Mouse (Mus musculus) G1E-ER4 (cell line): ENCODE data around the gene Epha1. TPM values are rescaled to one million over a fixed set of nuclear protein-coding genes. Genes with fewer than 3 reads are reported as not detected.

Experiments
- GATA1 ChIP-seq: IDR thresholded peaks from one replicate; pipeline ENCODE4 v1.8.0; 2012; ENCODE audit warnings: low read length, inconsistent platforms
- polyA plus RNA-seq: library from polyadenylated mRNA; stranded (reverse); fragments of >175 nt; gene quantifications from 2 replicates; pipeline ENCODE4 v1.2.3, GENCODE M21; 2012

The Epha1 gene
- not detected in 2 replicates for polyA plus RNA-seq

GRCm38 (mm10) chr6:42372816-42373547 is at the start of gene Epha1:
Gene Epha1 (minus strand): TSS chr6:42373268.
- no peak for TF ChIP-seq GATA1

GRCm38 (mm10) chr6:42421439-42421838 is 48.4 kb upstream of the Epha1 start:
- TF ChIP-seq GATA1, result no peak

GRCm38 (mm10) chr6:42419443-42419842 is 46.4 kb upstream of the Epha1 start:
- no peak for TF ChIP-seq GATA1

GRCm38 (mm10) chr6:42405134-42405533 is 32.1 kb upstream of the Epha1 start, which contains the start of gene Tas2r135:
Gene Tas2r135 (plus strand): TSS chr6:42405434.
- TF ChIP-seq GATA1, result no peak

- TF ChIP-seq GATA1, result no peak
Observed at GRCm38 (mm10) chr6:42399938-42400337, 26.9 kb upstream of the Epha1 start, which contains the start of gene Tas2r143. Gene Tas2r143 (plus strand): TSS chr6:42400238.

GRCm38 (mm10) chr6:42398998-42399397 is 25.9 kb upstream of the Epha1 start:
- TF ChIP-seq GATA1, result no peak

GRCm38 (mm10) chr6:42398285-42398684 is 25.2 kb upstream of the Epha1 start:
- no peak for TF ChIP-seq GATA1

- no peak for TF ChIP-seq GATA1
Observed at GRCm38 (mm10) chr6:42397041-42397657, 24.1 kb upstream of the Epha1 start.

GRCm38 (mm10) chr6:42395960-42396809 is 23.1 kb upstream of the Epha1 start:
- TF ChIP-seq GATA1, result no peak

GRCm38 (mm10) chr6:42391796-42392330 is 18.8 kb upstream of the Epha1 start:
- no peak for TF ChIP-seq GATA1

GRCm38 (mm10) chr6:42385635-42386034 is 12.6 kb upstream of the Epha1 start:
- TF ChIP-seq GATA1, result no peak

GRCm38 (mm10) chr6:42383360-42383759 is 10.3 kb upstream of the Epha1 start:
- TF ChIP-seq GATA1, result no peak

GRCm38 (mm10) chr6:42381916-42382381 is 8.9 kb upstream of the Epha1 start:
- TF ChIP-seq GATA1, result no peak

GRCm38 (mm10) chr6:42381221-42381620 is 8.2 kb upstream of the Epha1 start:
- TF ChIP-seq GATA1, result no peak

- no peak for TF ChIP-seq GATA1
Observed at GRCm38 (mm10) chr6:42380416-42381144, 7.5 kb upstream of the Epha1 start.
